Mouse (Mus musculus): ENCODE measurements around the gene Gal3st1. TPM values are rescaled to one million over a fixed set of nuclear protein-coding genes. Genes with fewer than 3 reads are reported as not detected.
A peak's percentile ranks its signal among the peaks of the same experiment; 100 is the strongest.

Gal3st1 gene
- polyA plus RNA-seq, 1 experiment: 52.0 TPM

DNA sequence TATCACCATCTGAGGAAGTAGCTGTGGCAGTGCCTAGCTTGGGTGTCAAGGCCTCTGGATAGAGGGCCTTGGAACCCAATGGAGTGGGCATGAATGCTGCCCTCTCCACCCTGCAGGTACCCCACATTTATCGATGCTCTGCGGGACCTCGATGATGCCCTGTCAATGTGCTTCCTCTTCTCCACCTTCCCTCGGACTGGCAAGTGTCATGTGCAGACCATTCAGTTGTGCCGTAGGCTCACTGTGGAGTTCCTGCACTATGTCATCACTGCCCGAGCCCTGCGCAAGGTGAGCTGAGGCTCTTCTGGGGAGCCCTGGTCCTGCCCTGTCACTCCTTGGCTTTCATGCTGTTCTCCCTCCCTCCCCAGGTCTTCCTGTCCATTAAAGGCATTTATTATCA, 10.4 kb upstream of the Gal3st1 start:
- H3K27ac ChIP-seq (ENCODE audit: insufficient read depth, low read length): no peak overlapping the region
- WGBS: 91% methylated on average over 7 of the region's 7 CpGs
- no peak for TF ChIP-seq CTCF (IDR thresholded peaks at IDR 0.05; ENCODE audit: borderline replicate concordance, insufficient read depth, low read depth, low read length)
- no peak for TF ChIP-seq POLR2A (IDR thresholded peaks at IDR 0.05; ENCODE audit: borderline replicate concordance, insufficient read depth, low read length)
- DNase-seq: no peak
- no peak overlapping the region for H3K4me3 ChIP-seq (replicated peaks; ENCODE audit: insufficient read depth, low read depth, low read length)
- H3K4me1 ChIP-seq (ENCODE audit: control insufficient read depth, insufficient read depth, low read length): no peaks in the 10 kb centered on the region
- no peaks in the 10 kb centered on the region; the same call in 1 of the 2 replicates for H3K27me3 ChIP-seq (ENCODE audit: control insufficient read depth, insufficient read depth, low read length)

GRCm38 (mm10) chr11:3974311-3974710, 9.1 kb upstream of the Gal3st1 start:
- WGBS: 57% methylated on average over 3 of the region's 3 CpGs
- no peak overlapping the region for H3K27ac ChIP-seq (ENCODE audit: insufficient read depth, low read length)

DNA sequence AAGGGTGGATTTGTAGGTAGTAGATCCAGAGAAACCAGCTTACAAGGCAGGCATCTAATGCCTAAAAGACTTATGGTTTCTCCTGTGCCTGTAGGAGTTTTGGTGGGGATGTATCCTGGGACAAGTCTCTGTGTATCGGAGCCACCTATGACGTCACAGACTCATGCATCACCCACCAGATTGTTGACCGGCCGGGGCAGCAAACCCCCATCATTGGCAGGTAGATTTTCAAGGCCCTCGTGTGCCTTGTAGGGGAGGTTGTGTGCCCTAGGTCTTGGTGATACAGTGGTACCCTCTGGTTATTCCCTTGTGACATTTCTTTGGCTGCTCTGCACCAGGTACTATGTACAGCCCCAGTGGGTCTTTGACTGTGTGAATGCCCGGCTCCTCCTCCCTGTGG, 6.8 kb upstream of the Gal3st1 start, which contains the start of gene 4930556J24Rik:
4930556J24Rik (minus strand) TSS at position 101 of the 400 bp plus-strand sequence.
- no peak within 1 kb of the TSS for H3K27ac ChIP-seq (ENCODE audit: insufficient read depth, low read length)
- DNase-seq: no peak
- no peaks in the 10 kb centered on the region for H3K4me1 ChIP-seq (ENCODE audit: control insufficient read depth, insufficient read depth, low read length)
- TF ChIP-seq CTCF (IDR thresholded peaks at IDR 0.05; ENCODE audit: borderline replicate concordance, insufficient read depth, low read depth, low read length) (no peak), POLR2A (IDR thresholded peaks at IDR 0.05; ENCODE audit: borderline replicate concordance, insufficient read depth, low read length) (no peak)
- no peaks in the 10 kb centered on the region for H3K27me3 ChIP-seq (ENCODE audit: control insufficient read depth, insufficient read depth, low read length)
- WGBS: 96% methylated on average over 6 of the region's 6 CpGs
- H3K4me3 ChIP-seq (replicated peaks; ENCODE audit: insufficient read depth, low read depth, low read length): no peak within 1 kb of the TSS

More at GRCm38 (mm10) chr11:3974311-3974710, 9.1 kb upstream of the Gal3st1 start:
- no peak for TF ChIP-seq CTCF (IDR thresholded peaks at IDR 0.05; ENCODE audit: borderline replicate concordance, insufficient read depth, low read depth, low read length)
- TF ChIP-seq POLR2A (IDR thresholded peaks at IDR 0.05; ENCODE audit: borderline replicate concordance, insufficient read depth, low read length): no peak
- no peaks in the 10 kb centered on the region; the same call in 1 of the 2 replicates for H3K27me3 ChIP-seq (ENCODE audit: control insufficient read depth, insufficient read depth, low read length)
- DNase-seq: no peak
- no peak overlapping the region for H3K4me3 ChIP-seq (replicated peaks; ENCODE audit: insufficient read depth, low read depth, low read length)
- no peaks in the 10 kb centered on the region for H3K4me1 ChIP-seq (ENCODE audit: control insufficient read depth, insufficient read depth, low read length)

GRCm38 (mm10) chr11:3978421-3978820, 5.0 kb upstream of the Gal3st1 start:
- H3K27me3 ChIP-seq (ENCODE audit: control insufficient read depth, insufficient read depth, low read length): no peaks in the 10 kb centered on the region
- no peak overlapping the region for H3K4me3 ChIP-seq (replicated peaks; ENCODE audit: insufficient read depth, low read depth, low read length)
- H3K4me1 ChIP-seq (ENCODE audit: control insufficient read depth, insufficient read depth, low read length): no peaks in the 10 kb centered on the region
- no peak for DNase-seq
- no peak for TF ChIP-seq CTCF (IDR thresholded peaks at IDR 0.05; ENCODE audit: borderline replicate concordance, insufficient read depth, low read depth, low read length)
- no peak for TF ChIP-seq POLR2A (IDR thresholded peaks at IDR 0.05; ENCODE audit: borderline replicate concordance, insufficient read depth, low read length)
- H3K27ac ChIP-seq (ENCODE audit: insufficient read depth, low read length): no peak overlapping the region
- 95% methylated on average over 5 of the region's 5 CpGs for WGBS

- no peak for TF ChIP-seq CTCF (IDR thresholded peaks at IDR 0.05; ENCODE audit: borderline replicate concordance, insufficient read depth, low read depth, low read length)
- TF ChIP-seq POLR2A (IDR thresholded peaks at IDR 0.05; ENCODE audit: borderline replicate concordance, insufficient read depth, low read length): no peak
- Histone ChIP-seq H3K4me3 (replicated peaks; ENCODE audit: insufficient read depth, low read depth, low read length) (no peak overlapping the region), H3K27me3 (ENCODE audit: control insufficient read depth, insufficient read depth, low read length) (no peaks in the 10 kb centered on the region; the same call in 1 of the 2 replicates), H3K4me1 (ENCODE audit: control insufficient read depth, insufficient read depth, low read length) (no peaks in the 10 kb centered on the region), H3K27ac (ENCODE audit: insufficient read depth, low read length) (no peak overlapping the region)
- DNase-seq: no peak
- WGBS: 80% methylated on average over 6 of the region's 6 CpGs
Measured at GRCm38 (mm10) chr11:3981536-3981935, 1.9 kb upstream of the Gal3st1 start.

DNA sequence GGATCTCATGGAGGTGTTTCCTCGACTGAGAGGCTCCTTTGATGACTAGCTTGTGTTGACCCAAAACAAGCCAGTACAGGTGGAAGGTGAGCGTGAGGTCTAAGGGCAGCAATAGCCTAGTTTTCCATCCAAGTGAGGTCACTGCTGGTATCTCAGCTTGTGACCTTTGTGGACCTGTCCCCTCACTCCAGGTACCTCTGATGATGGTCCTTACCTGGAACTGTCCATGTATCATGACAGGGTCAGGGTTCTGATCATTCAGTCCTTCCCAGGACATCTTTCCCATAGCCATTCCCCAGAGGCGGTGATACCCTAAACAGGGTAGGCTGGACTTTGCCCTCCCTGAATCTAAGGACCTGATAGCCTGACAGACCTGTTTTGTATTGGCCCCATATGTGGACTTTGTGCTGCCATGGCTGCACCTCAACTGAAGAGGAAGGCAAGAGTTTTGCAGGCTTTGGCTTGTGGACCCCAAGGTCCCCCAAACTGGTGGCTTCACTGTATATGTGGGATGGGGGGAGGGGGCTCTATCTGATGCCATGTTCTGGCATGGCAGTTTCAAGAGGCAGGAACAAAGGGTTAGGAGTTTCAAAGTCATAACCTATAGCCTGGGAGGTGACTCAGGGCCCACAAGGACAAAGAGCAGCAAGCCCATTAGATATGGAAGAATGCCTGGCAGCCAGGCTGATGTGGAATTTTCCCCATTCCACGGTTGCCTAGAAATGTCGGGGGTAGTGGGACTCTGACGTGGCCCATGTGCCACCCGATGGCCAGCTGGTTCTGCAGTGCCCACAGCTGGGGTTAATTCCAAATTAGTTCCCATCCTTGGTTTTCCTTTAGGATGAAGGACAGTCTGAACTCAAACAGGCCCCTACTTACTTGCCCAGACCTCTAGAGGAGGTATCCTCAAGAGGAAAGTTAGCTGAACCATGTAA, 894 bp upstream of the Gal3st1 start:
- TF ChIP-seq CTCF (IDR thresholded peaks at IDR 0.05; ENCODE audit: borderline replicate concordance, insufficient read depth, low read depth, low read length) (no peak), POLR2A (IDR thresholded peaks at IDR 0.05; ENCODE audit: borderline replicate concordance, insufficient read depth, low read length) (no peak)
- WGBS: 43% methylated on average over 7 of the region's 7 CpGs
- Histone ChIP-seq H3K27me3 (ENCODE audit: control insufficient read depth, insufficient read depth, low read length) (no peaks in the 10 kb centered on the region; the same call in 1 of the 2 replicates), H3K4me1 (ENCODE audit: control insufficient read depth, insufficient read depth, low read length) (no peaks in the 10 kb centered on the region), H3K27ac (ENCODE audit: insufficient read depth, low read length) (peak overlapping the region; percentile 37; the same call in 1 of the 2 replicates), H3K4me3 (replicated peaks; ENCODE audit: insufficient read depth, low read depth, low read length) (no peak overlapping the region)
- DNase-seq: no peak

- TF ChIP-seq POLR2A (IDR thresholded peaks at IDR 0.05; ENCODE audit: borderline replicate concordance, insufficient read depth, low read length) (no peak), CTCF (IDR thresholded peaks at IDR 0.05; ENCODE audit: borderline replicate concordance, insufficient read depth, low read depth, low read length) (no peak)
- DNase-seq: no peak
- 14% methylated on average over 15 of the region's 15 CpGs for WGBS
- Histone ChIP-seq H3K27me3 (ENCODE audit: control insufficient read depth, insufficient read depth, low read length) (no peaks in the 10 kb centered on the region; the same call in 1 of the 2 replicates), H3K4me1 (ENCODE audit: control insufficient read depth, insufficient read depth, low read length) (no peaks in the 10 kb centered on the region), H3K4me3 (replicated peaks; ENCODE audit: insufficient read depth, low read depth, low read length) (peak overlapping the region; percentile 30), H3K27ac (ENCODE audit: insufficient read depth, low read length) (peak overlapping the region; percentile 37; the same call in 1 of the 2 replicates)
Measured at GRCm38 (mm10) chr11:3983863-3984745, 668 bp downstream of the Gal3st1 start.

All from cerebellum, adult 2 months (tissue).